Mouse (Mus musculus): ENCODE results near the gene Lcn10. TPM values are rescaled to one million over a fixed set of nuclear protein-coding genes. Genes with fewer than 3 reads are reported as not detected.
A peak's percentile ranks its signal among the peaks of the same experiment; 100 is the strongest.
"Not testable (repeated sequence)": the region's sequence is repeated elsewhere in the genome, so short reads cannot be mapped to it uniquely, and the experiment has no call there.

Lcn10 gene
- total RNA-seq (2021) = not detected
- long read RNA-seq, experiment 1 = 0 reads
- long read RNA-seq, experiment 2 = 0 reads

- DNase-seq (ENCODE audit: low spot score in 2 of 2) = no peak
- intact Hi-C loops (cut with DNase I) = no loop called here
Measured at GRCm38 (mm10) chr2:25682426-25682825, at the start of gene Lcn10. Gene Lcn10 (plus strand): TSS chr2:25682726.

GRCm38 (mm10) chr2:25633616-25634015 is 48.9 kb upstream of the Lcn10 start:
- intact Hi-C loops (cut with DNase I) = no loop called here
- no peak for DNase-seq (ENCODE audit: low spot score in 2 of 2)

GRCm38 (mm10) chr2:25634046-25634445 is 48.5 kb upstream of the Lcn10 start:
- intact Hi-C loops (cut with DNase I) = no loop called here
- no peak for DNase-seq (ENCODE audit: low spot score in 2 of 2)

GRCm38 (mm10) chr2:25639890-25640289 is 42.6 kb upstream of the Lcn10 start:
- intact Hi-C loops (cut with DNase I) = no loop called here
- DNase-seq (ENCODE audit: low spot score in 2 of 2) = peak; percentile 40 to 63

- intact Hi-C loops (cut with DNase I) = no loop called here
- no peak for DNase-seq (ENCODE audit: low spot score in 2 of 2)
Measured at GRCm38 (mm10) chr2:25652902-25653301, 29.6 kb upstream of the Lcn10 start, which contains the start of gene Lcn8. Gene Lcn8 (plus strand): TSS chr2:25653120.

GRCm38 (mm10) chr2:25654502-25654901 is 28.0 kb upstream of the Lcn10 start:
- DNase-seq (ENCODE audit: low spot score in 2 of 2) = no peak

GRCm38 (mm10) chr2:25656691-25657090 is 25.8 kb upstream of the Lcn10 start:
- peak; percentile 12 to 20 for DNase-seq (ENCODE audit: low spot score in 2 of 2)
- intact Hi-C loops (cut with DNase I) = no loop called here

More at GRCm38 (mm10) chr2:25654502-25654901, 28.0 kb upstream of the Lcn10 start:
- intact Hi-C loops (cut with DNase I) = no loop called here

GRCm38 (mm10) chr2:25657246-25657645 is 25.3 kb upstream of the Lcn10 start:
- DNase-seq (ENCODE audit: low spot score in 2 of 2) = no peak
- intact Hi-C loops (cut with DNase I) = no loop called here

GRCm38 (mm10) chr2:25657652-25658051 is 24.9 kb upstream of the Lcn10 start, which contains the start of gene Lcn5:
Gene Lcn5 (plus strand): TSS chr2:25657952.
- DNase-seq (ENCODE audit: low spot score in 2 of 2) = no peak
- intact Hi-C loops (cut with DNase I) = no loop called here

- DNase-seq (ENCODE audit: low spot score in 2 of 2) = no peak
Measured at GRCm38 (mm10) chr2:25660279-25660678, 22.2 kb upstream of the Lcn10 start.

GRCm38 (mm10) chr2:25661245-25661970 is 21.1 kb upstream of the Lcn10 start:
- intact Hi-C loops (cut with DNase I) = no loop called here
- DNase-seq (ENCODE audit: low spot score in 2 of 2) = no peak

More at GRCm38 (mm10) chr2:25660279-25660678, 22.2 kb upstream of the Lcn10 start:
- intact Hi-C loops (cut with DNase I) = no loop called here

GRCm38 (mm10) chr2:25663511-25663910 is 19.0 kb upstream of the Lcn10 start:
- intact Hi-C loops (cut with DNase I) = no loop called here
- DNase-seq (ENCODE audit: low spot score in 2 of 2) = peak; percentile 52 to 62

GRCm38 (mm10) chr2:25664125-25664524 is 18.4 kb upstream of the Lcn10 start:
- intact Hi-C loops (cut with DNase I) = no loop called here

GRCm38 (mm10) chr2:25666516-25666915 is 16.0 kb upstream of the Lcn10 start:
- no peak for DNase-seq (ENCODE audit: low spot score in 2 of 2)
- intact Hi-C loops (cut with DNase I) = no loop called here

More at GRCm38 (mm10) chr2:25664125-25664524, 18.4 kb upstream of the Lcn10 start:
- DNase-seq (ENCODE audit: low spot score in 2 of 2) = no peak

GRCm38 (mm10) chr2:25676486-25676885 is 6.0 kb upstream of the Lcn10 start, which contains the start of gene Lcn6:
Gene Lcn6 (plus strand): TSS chr2:25676786.
- intact Hi-C loops (cut with DNase I) = no loop called here
- no peak for DNase-seq (ENCODE audit: low spot score in 2 of 2)

- DNase-seq (ENCODE audit: low spot score in 2 of 2) = no peak
- intact Hi-C loops (cut with DNase I) = no loop called here
Measured at GRCm38 (mm10) chr2:25679559-25679958, 3.0 kb upstream of the Lcn10 start.

- intact Hi-C loops (cut with DNase I) = no loop called here
- DNase-seq (ENCODE audit: low spot score in 2 of 2) = no peak
Measured at GRCm38 (mm10) chr2:25686941-25687340, 4.4 kb downstream of the Lcn10 start.

GRCm38 (mm10) chr2:25694605-25695004 is 12.1 kb downstream of the Lcn10 start:
- intact Hi-C loops (cut with DNase I) = no loop called here

GRCm38 (mm10) chr2:25696951-25697350 is 14.4 kb downstream of the Lcn10 start:
- no peak for DNase-seq (ENCODE audit: low spot score in 2 of 2)
- intact Hi-C loops (cut with DNase I) = no loop called here

More at GRCm38 (mm10) chr2:25694605-25695004, 12.1 kb downstream of the Lcn10 start:
- DNase-seq (ENCODE audit: low spot score in 2 of 2) = peak; percentile 28 to 72

- DNase-seq (ENCODE audit: low spot score in 2 of 2) = no peak
- intact Hi-C loops (cut with DNase I) = no loop called here
Measured at GRCm38 (mm10) chr2:25698696-25699095, 16.2 kb downstream of the Lcn10 start.

GRCm38 (mm10) chr2:25699743-25700142 is 17.2 kb downstream of the Lcn10 start, which contains the start of gene Obp2a:
Gene Obp2a (plus strand): TSS chr2:25700043.
- intact Hi-C loops (cut with DNase I); DNase-seq (ENCODE audit: low spot score in 2 of 2): not testable (repeated sequence)

Measured in left cerebral cortex, postnatal 14 days (tissue).